Mouse (Mus musculus): ENCODE results near the gene Ube2ql1. TPM values are rescaled to one million over a fixed set of nuclear protein-coding genes. Genes with fewer than 3 reads are reported as not detected.
A peak's percentile ranks its signal among the peaks of the same experiment; 100 is the strongest.

The Ube2ql1 gene
- polyA plus RNA-seq, 1 experiment from 2014 or later, result 0.05 TPM

DNA sequence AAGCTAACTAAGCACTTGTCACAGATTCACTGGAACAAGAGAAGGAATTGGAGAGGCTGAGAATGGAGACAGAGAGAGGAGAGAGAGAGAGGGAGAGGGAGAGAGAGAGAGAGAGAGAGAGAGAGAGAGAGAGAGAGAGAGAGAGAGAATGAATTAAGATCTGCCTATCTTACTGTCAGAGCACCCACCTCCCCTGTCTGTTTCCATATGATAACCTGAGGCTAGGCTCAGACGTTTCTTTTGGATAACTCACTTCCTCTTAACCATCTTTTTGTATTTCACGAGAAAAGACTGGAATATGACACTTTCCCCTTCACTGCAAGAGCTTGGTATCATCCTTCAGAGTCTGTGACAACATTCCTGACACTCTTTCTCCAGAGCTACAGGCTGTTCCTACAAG is 32.8 kb downstream of the Ube2ql1 start:
- no peaks in the 10 kb centered on the region for H3K27me3 ChIP-seq
- H3K4me2 ChIP-seq, result no peak overlapping the region
- DNase-seq (no peak), ATAC-seq (ENCODE audit: low read depth) (no peak)
- H3K4me3 ChIP-seq (replicated peaks), result no peak overlapping the region
- H3K36me3 ChIP-seq, result no peaks in the 10 kb centered on the region
- no peaks in the 10 kb centered on the region for H3K9me3 ChIP-seq (replicated peaks)
- 7% methylated on average over 2 of the region's 2 CpGs for WGBS (ENCODE audit: insufficient replicate concordance)
- no peak overlapping the region for H3K27ac ChIP-seq
- no peaks in the 10 kb centered on the region; the same call in 1 of the 2 replicates for H3K4me1 ChIP-seq (replicated peaks)
- no peak overlapping the region for H3K9ac ChIP-seq

GRCm38 (mm10) chr13:69703505-69703904 is 36.2 kb downstream of the Ube2ql1 start:
- ATAC-seq (ENCODE audit: low read depth) (no peak), DNase-seq (no peak)
- Histone ChIP-seq H3K27ac (no peak overlapping the region), H3K27me3 (no peaks in the 10 kb centered on the region), H3K36me3 (no peaks in the 10 kb centered on the region), H3K4me2 (no peak overlapping the region), H3K4me1 (replicated peaks) (no peaks in the 10 kb centered on the region; the same call in 1 of the 2 replicates), H3K9ac (no peak overlapping the region), H3K4me3 (replicated peaks) (no peak overlapping the region), H3K9me3 (replicated peaks) (no peaks in the 10 kb centered on the region)
- WGBS (ENCODE audit: insufficient replicate concordance), result 33% methylated on average over 11 of the region's 11 CpGs

- Histone ChIP-seq H3K9ac (no peak overlapping the region), H3K4me2 (no peak overlapping the region), H3K4me1 (replicated peaks) (no peaks in the 10 kb centered on the region; the same call in 1 of the 2 replicates), H3K9me3 (replicated peaks) (no peaks in the 10 kb centered on the region), H3K27ac (peak overlapping the region; percentile 79), H3K36me3 (no peaks in the 10 kb centered on the region), H3K27me3 (no peaks in the 10 kb centered on the region), H3K4me3 (replicated peaks) (no peak overlapping the region)
- ATAC-seq (ENCODE audit: low read depth) (0 out of 2 replicates have a peak, but pooled peaks have one; percentile 39), DNase-seq (no peak)
- WGBS (ENCODE audit: insufficient replicate concordance), result 59% methylated on average over 4 of the region's 4 CpGs
Measured at GRCm38 (mm10) chr13:69701397-69701796, 38.3 kb downstream of the Ube2ql1 start.

GRCm38 (mm10) chr13:69700827-69701226 is 38.9 kb downstream of the Ube2ql1 start:
- DNase-seq, result no peak
- no peaks in the 10 kb centered on the region for H3K9me3 ChIP-seq (replicated peaks)
- no peak overlapping the region for H3K9ac ChIP-seq
- H3K36me3 ChIP-seq, result no peaks in the 10 kb centered on the region
- no peak overlapping the region for H3K4me2 ChIP-seq
- H3K27ac ChIP-seq, result peak overlapping the region; percentile 79
- peak; percentile 71 for ATAC-seq (ENCODE audit: low read depth)
- H3K4me1 ChIP-seq (replicated peaks), result no peaks in the 10 kb centered on the region; the same call in 1 of the 2 replicates
- H3K27me3 ChIP-seq, result no peaks in the 10 kb centered on the region
- WGBS (ENCODE audit: insufficient replicate concordance), result 29% methylated on average over 1 of the region's 1 CpGs
- no peak overlapping the region for H3K4me3 ChIP-seq (replicated peaks)

GRCm38 (mm10) chr13:69696333-69696991 is 43.2 kb downstream of the Ube2ql1 start:
- Histone ChIP-seq H3K9me3 (replicated peaks) (no peaks in the 10 kb centered on the region), H3K27me3 (no peaks in the 10 kb centered on the region), H3K4me3 (replicated peaks) (no peak overlapping the region), H3K27ac (no peak overlapping the region), H3K36me3 (no peaks in the 10 kb centered on the region), H3K4me1 (replicated peaks) (no peaks in the 10 kb centered on the region), H3K9ac (no peak overlapping the region), H3K4me2 (no peak overlapping the region)
- 37% methylated on average over 13 of the region's 13 CpGs for WGBS (ENCODE audit: insufficient replicate concordance)
- ATAC-seq (ENCODE audit: low read depth) (no peak), DNase-seq (peak; percentile 27)

- Histone ChIP-seq H3K9ac (no peak overlapping the region), H3K4me1 (replicated peaks) (no peaks in the 10 kb centered on the region), H3K27me3 (no peaks in the 10 kb centered on the region), H3K9me3 (replicated peaks) (no peaks in the 10 kb centered on the region), H3K4me3 (replicated peaks) (no peak overlapping the region), H3K27ac (no peak overlapping the region), H3K36me3 (no peaks in the 10 kb centered on the region), H3K4me2 (no peak overlapping the region)
- WGBS (ENCODE audit: insufficient replicate concordance), result 30% methylated on average over 7 of the region's 7 CpGs
- ATAC-seq (ENCODE audit: low read depth) (no peak), DNase-seq (no peak)
Measured at GRCm38 (mm10) chr13:69691074-69691473, 48.6 kb downstream of the Ube2ql1 start.

GRCm38 (mm10) chr13:69687023-69687422 is 52.7 kb downstream of the Ube2ql1 start:
- H3K9me3 ChIP-seq (replicated peaks), result no peaks in the 10 kb centered on the region
- no peak overlapping the region for H3K27ac ChIP-seq
- no peaks in the 10 kb centered on the region for H3K36me3 ChIP-seq
- H3K27me3 ChIP-seq, result no peaks in the 10 kb centered on the region
- WGBS (ENCODE audit: insufficient replicate concordance), result 43% methylated on average over 1 of the region's 1 CpGs
- no peak overlapping the region for H3K4me3 ChIP-seq (replicated peaks)
- DNase-seq (no peak), ATAC-seq (ENCODE audit: low read depth) (no peak)
- H3K4me1 ChIP-seq (replicated peaks), result no peaks in the 10 kb centered on the region
- H3K9ac ChIP-seq, result no peak overlapping the region
- no peak overlapping the region for H3K4me2 ChIP-seq

DNA sequence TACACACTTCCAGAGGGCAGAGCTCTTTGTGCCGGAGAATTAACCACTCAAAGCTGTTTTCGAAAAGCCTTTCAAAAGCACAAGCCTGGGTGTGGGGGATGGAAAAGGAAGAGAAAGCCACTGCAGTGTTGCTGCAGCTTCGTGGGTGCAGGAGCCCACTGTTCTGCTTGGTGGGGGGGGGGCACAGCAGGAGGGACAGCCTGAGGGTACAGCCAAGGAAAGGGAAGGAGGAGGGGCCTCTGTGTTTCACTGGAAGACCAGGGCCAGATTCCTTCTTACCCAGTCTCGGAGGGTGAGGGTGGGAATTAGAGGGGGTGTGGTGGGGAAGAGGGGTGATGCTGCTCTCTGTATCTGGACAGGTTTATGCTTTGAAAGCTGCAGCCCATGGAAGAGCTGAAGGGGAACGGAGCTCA is 54.3 kb downstream of the Ube2ql1 start:
- Histone ChIP-seq H3K9ac (no peak overlapping the region), H3K27ac (no peak overlapping the region), H3K4me1 (replicated peaks) (no peaks in the 10 kb centered on the region), H3K27me3 (no peaks in the 10 kb centered on the region), H3K4me2 (no peak overlapping the region), H3K9me3 (replicated peaks) (no peaks in the 10 kb centered on the region), H3K4me3 (replicated peaks) (no peak overlapping the region), H3K36me3 (no peaks in the 10 kb centered on the region)
- 44% methylated on average over 5 of the region's 5 CpGs for WGBS (ENCODE audit: insufficient replicate concordance)
- no peak for DNase-seq
- no peak for ATAC-seq (ENCODE audit: low read depth)

DNA sequence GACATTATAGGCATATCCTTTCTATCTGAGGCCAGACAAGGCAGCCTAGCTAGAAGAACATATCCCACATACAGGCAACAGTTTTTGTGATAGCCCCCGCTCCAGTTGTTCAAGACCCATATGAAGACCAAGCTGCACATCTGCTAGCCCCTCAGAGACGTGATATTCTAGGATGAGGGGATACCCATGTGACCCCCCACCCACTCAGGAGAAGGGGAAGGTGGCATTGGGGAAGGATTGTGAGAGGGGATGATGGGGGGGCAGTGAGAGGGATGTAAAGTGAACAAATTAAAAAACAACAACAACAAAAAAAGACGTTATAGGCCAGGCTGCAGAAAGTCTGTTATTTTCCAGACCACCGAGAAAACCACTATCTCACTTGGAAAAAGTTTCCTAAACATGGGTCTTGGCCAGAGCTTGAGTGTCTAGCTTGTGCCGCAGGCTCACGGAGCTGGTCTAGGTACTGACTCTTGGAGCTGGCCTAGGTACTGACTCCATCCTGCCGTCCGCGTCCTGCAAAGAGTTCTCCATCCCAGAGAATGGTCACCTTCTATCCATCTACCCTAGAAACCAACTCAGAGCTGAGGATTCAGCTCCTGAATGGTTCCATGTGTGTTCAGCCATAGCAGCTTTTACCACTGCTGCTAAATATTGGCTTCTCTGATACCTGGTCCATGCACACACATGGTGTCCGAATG is 65.6 kb downstream of the Ube2ql1 start:
- ATAC-seq (ENCODE audit: low read depth), result no peak
- Histone ChIP-seq H3K27me3 (no peaks in the 10 kb centered on the region), H3K4me2 (no peak overlapping the region), H3K36me3 (no peaks in the 10 kb centered on the region), H3K27ac (no peak overlapping the region), H3K9me3 (replicated peaks) (no peaks in the 10 kb centered on the region), H3K4me3 (replicated peaks) (no peak overlapping the region), H3K9ac (no peak overlapping the region), H3K4me1 (replicated peaks) (no peaks in the 10 kb centered on the region)
- no peak for DNase-seq
- WGBS (ENCODE audit: insufficient replicate concordance), result 46% methylated on average over 10 of the region's 10 CpGs

- H3K9ac ChIP-seq, result no peak overlapping the region
- WGBS (ENCODE audit: insufficient replicate concordance), result 63% methylated on average over 5 of the region's 5 CpGs
- no peak overlapping the region for H3K4me3 ChIP-seq (replicated peaks)
- no peaks in the 10 kb centered on the region for H3K9me3 ChIP-seq (replicated peaks)
- DNase-seq, result no peak
- no peak overlapping the region for H3K4me2 ChIP-seq
- no peak overlapping the region for H3K27ac ChIP-seq
- H3K4me1 ChIP-seq (replicated peaks), result no peaks in the 10 kb centered on the region
- H3K36me3 ChIP-seq, result no peaks in the 10 kb centered on the region
- no peak for ATAC-seq (ENCODE audit: low read depth)
- no peaks in the 10 kb centered on the region for H3K27me3 ChIP-seq
Measured at GRCm38 (mm10) chr13:69673197-69673920, 66.3 kb downstream of the Ube2ql1 start.

- ATAC-seq (ENCODE audit: low read depth) (no peak), DNase-seq (no peak)
- Histone ChIP-seq H3K27ac (no peak overlapping the region), H3K4me3 (replicated peaks) (no peak overlapping the region), H3K27me3 (no peaks in the 10 kb centered on the region), H3K9me3 (replicated peaks) (no peaks in the 10 kb centered on the region), H3K36me3 (no peaks in the 10 kb centered on the region), H3K4me1 (replicated peaks) (no peaks in the 10 kb centered on the region), H3K4me2 (no peak overlapping the region), H3K9ac (no peak overlapping the region)
- WGBS (ENCODE audit: insufficient replicate concordance), result 78% methylated on average over 10 of the region's 10 CpGs
Measured at GRCm38 (mm10) chr13:69672565-69672964, 67.1 kb downstream of the Ube2ql1 start.

All from liver, embryonic 13.5 days (tissue).